ENCODE assay signal across 8 mouse cellular contexts in genomic region chr6:108065583-108065982, GRCm38 (mm10). TPM values are rescaled to one million over a fixed set of nuclear protein-coding genes. Genes with fewer than 3 reads are reported as not detected.
DNase-seq lines count a peak whose midpoint lies in the region; ATAC-seq lines count a peak whose summit lies in the region.

No protein-coding gene starts in this region.

- no peaks in the 10 kb centered on the region for H3K9me3 ChIP-seq in heart, embryonic 11.5 days (replicated peaks; ENCODE audit: control insufficient read depth, low read length)
- H3K9me3 ChIP-seq in liver, embryonic 15.5 days (replicated peaks), result no peaks in the 10 kb centered on the region
- H3K9me3 ChIP-seq in neural tube, embryonic 14.5 days (ENCODE audit: control insufficient read depth, low read length), result no peaks in the 10 kb centered on the region

- peak overlapping the region; percentile 68 for H3K4me2 ChIP-seq in heart, embryonic 11.5 days
- H3K4me2 ChIP-seq in liver, embryonic 15.5 days, result peak overlapping the region; percentile 77
- peak overlapping the region; percentile 52 for H3K4me2 ChIP-seq in neural tube, embryonic 14.5 days (ENCODE audit: low read depth, low read length)

- WGBS in heart, embryonic 11.5 days (ENCODE audit: insufficient replicate concordance), result 9% methylated on average over 6 of the region's 6 CpGs
- WGBS in liver, embryonic 15.5 days (ENCODE audit: insufficient replicate concordance), result 5% methylated on average over 6 of the region's 6 CpGs
- 14% methylated on average over 6 of the region's 6 CpGs for WGBS in neural tube, embryonic 14.5 days

- peak overlapping the region; percentile 75; the same call in 1 of the 2 replicates for H3K9ac ChIP-seq in heart, embryonic 11.5 days (ENCODE audit: low read depth, low read length)
- no peak overlapping the region for H3K9ac ChIP-seq in liver, embryonic 15.5 days
- peak overlapping the region; percentile 49 for H3K9ac ChIP-seq in neural tube, embryonic 14.5 days (replicated peaks; ENCODE audit: low read depth, low read length)

- no peaks in the 10 kb centered on the region for H3K27me3 ChIP-seq in heart, embryonic 11.5 days (ENCODE audit: control insufficient read depth, insufficient read depth, low read length)
- H3K27me3 ChIP-seq in liver, embryonic 15.5 days, result no peaks in the 10 kb centered on the region
- H3K27me3 ChIP-seq in neural tube, embryonic 14.5 days (ENCODE audit: control insufficient read depth, insufficient read depth, low read length), result no peaks in the 10 kb centered on the region

- peak overlapping the region; percentile 59 for H3K4me3 ChIP-seq in heart, embryonic 11.5 days (ENCODE audit: low read depth, low read length)
- H3K4me3 ChIP-seq in liver, embryonic 15.5 days (replicated peaks), result peak overlapping the region; percentile 65
- peak overlapping the region; percentile 43 for H3K4me3 ChIP-seq in neural tube, embryonic 14.5 days (ENCODE audit: low read depth, low read length)

- peak; percentile 4 for ATAC-seq in CD4-positive, CD25-positive, alpha-beta regulatory T cell, adult 4 months
- peak; percentile 66; the same call in 1 of the 2 replicates for ATAC-seq in heart, embryonic 11.5 days (replicated peaks; ENCODE audit: insufficient number of reproducible peaks, low FRiP score, low TSS enrichment)
- ATAC-seq in liver, embryonic 15.5 days (ENCODE audit: insufficient read depth), result peak; percentile 35; the same call in 1 of the 2 replicates
- no peak; the same call in 1 of the 2 replicates for ATAC-seq in neural tube, embryonic 14.5 days (ENCODE audit: low read depth)

- no peaks in the 10 kb centered on the region for H3K36me3 ChIP-seq in heart, embryonic 11.5 days (ENCODE audit: control insufficient read depth, insufficient read depth, low read length)
- no peaks in the 10 kb centered on the region for H3K36me3 ChIP-seq in liver, embryonic 15.5 days (replicated peaks)
- H3K36me3 ChIP-seq in neural tube, embryonic 14.5 days (ENCODE audit: control insufficient read depth, insufficient read depth, low read length), result no peaks in the 10 kb centered on the region

- H3K27ac ChIP-seq in heart, embryonic 11.5 days (ENCODE audit: low read depth, low read length), result peak overlapping the region; percentile 86
- no peak overlapping the region; the same call in 1 of the 2 replicates for H3K27ac ChIP-seq in liver, embryonic 15.5 days (replicated peaks)
- H3K27ac ChIP-seq in neural tube, embryonic 14.5 days (ENCODE audit: low read depth, low read length), result peak overlapping the region; percentile 84

- peak; percentile 91 for DNase-seq in adrenal gland, postnatal 14 days
- peak; percentile 73 for DNase-seq in embryo, embryonic 9.5 days (ENCODE audit: extremely low spot score)
- DNase-seq in kidney, postnatal 25 days, result peak; percentile 90
- DNase-seq in thymus, postnatal 0 days (ENCODE audit: low spot score), result peak; percentile 78

- no peaks in the 10 kb centered on the region for H3K4me1 ChIP-seq in heart, embryonic 11.5 days (ENCODE audit: control insufficient read depth, insufficient read depth, low read length)
- H3K4me1 ChIP-seq in liver, embryonic 15.5 days (replicated peaks), result peaks cover 13% of the 10 kb centered on the region
- H3K4me1 ChIP-seq in neural tube, embryonic 14.5 days (ENCODE audit: control insufficient read depth, insufficient read depth, low read length), result no peaks in the 10 kb centered on the region

RNA-seq across cellular contexts. Expression of gene Setmar, which starts 0.7 kb away (rescaled TPM):
- 1 to 10 TPM; 2.9 to 3.0 TPM for polyA plus RNA-seq in CD4-positive, CD25-positive, alpha-beta regulatory T cell, adult 4 months (2017; shearing (Covaris generic))
- 6.0 and 6.1 TPM in 2 replicates for total RNA-seq in adrenal gland, postnatal 14 days (2021)
- 6.6 TPM in 2 replicates for polyA plus RNA-seq in heart, embryonic 11.5 days (2014; fragmentation: Nextera tagmentation; extraction: Ambion mirVana)
- 1.6 and 1.7 TPM in 2 replicates for polyA plus RNA-seq in liver, embryonic 15.5 days (2015; fragmentation: Nextera tagmentation; extraction: Ambion mirVana)
- 5.6 and 6.2 TPM in 2 replicates for polyA plus RNA-seq in neural tube, embryonic 14.5 days (2014; fragmentation: Nextera tagmentation; extraction: Ambion mirVana)
- polyA plus RNA-seq in thymus, postnatal 0 days (2015; fragmentation: Nextera tagmentation; extraction: Ambion mirVana), result 6.0 and 6.1 TPM in 2 replicates
